Mouse (Mus musculus) gastrocnemius, adult 8-10 months (tissue): ENCODE measurements around the gene Defb20. TPM values are rescaled to one million over a fixed set of nuclear protein-coding genes. Genes with fewer than 3 reads are reported as not detected.
"Not testable (repeated sequence)": the region's sequence is repeated elsewhere in the genome, so short reads cannot be mapped to it uniquely, and the experiment has no call there.

Experiments
- DNase-seq, 2 experiments: peaks; one replicate each; pipeline ENCODE4 v3.0.0; 2022; ENCODE audit warnings: low spot score in 2 of 2
- total RNA-seq, 4 experiments: library from RNA; stranded (reverse); gene quantifications; 2 replicates each; pipeline ENCODE4 v1.2.4; 2022

Defb20 gene
- not detected for total RNA-seq

DNA sequence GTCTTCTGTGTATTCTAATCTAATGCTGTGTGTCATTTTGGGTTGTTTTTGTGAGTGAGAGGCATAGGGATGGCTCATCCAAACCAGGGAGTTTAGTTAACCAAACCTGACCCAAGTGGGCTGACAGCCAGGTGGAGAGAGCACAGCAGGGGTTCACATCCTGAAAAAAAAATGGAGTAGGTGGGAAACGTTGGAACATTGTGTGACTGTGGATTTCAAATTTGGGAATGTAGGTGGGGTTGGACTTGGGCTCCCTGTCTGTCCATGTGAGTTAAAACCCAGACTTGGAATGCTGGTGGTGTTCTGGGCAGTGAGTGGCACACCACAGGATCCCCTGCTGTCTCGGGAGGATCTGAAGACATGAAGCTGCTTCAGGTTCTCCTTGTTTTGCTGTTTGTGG, at the start of gene Defb20:
TSS of gene Defb20 (plus strand) at position 301 of the 400 bp plus-strand sequence.
- no peak for DNase-seq

DNA sequence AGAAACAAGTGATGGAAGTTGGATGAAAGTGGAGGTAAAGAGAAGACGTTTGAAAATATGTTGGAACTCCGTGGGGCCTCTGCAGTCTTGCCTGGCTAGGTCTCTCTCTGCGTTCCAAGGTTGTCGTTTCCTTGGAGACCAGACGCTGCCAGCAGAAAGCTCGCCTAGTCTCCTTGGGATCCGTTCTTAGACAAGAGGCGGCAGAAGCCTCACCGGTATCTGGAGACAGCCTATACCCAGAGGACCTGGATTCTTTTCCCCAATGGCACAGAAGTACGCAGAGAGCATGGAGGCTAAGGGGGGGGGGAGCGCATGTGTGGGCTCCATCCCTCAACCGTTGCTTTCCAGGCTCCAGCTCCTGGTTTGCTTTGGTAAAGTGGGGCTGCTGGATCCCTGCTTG, 49.4 kb upstream of the Defb20 start:
- DNase-seq, result no peak

DNA sequence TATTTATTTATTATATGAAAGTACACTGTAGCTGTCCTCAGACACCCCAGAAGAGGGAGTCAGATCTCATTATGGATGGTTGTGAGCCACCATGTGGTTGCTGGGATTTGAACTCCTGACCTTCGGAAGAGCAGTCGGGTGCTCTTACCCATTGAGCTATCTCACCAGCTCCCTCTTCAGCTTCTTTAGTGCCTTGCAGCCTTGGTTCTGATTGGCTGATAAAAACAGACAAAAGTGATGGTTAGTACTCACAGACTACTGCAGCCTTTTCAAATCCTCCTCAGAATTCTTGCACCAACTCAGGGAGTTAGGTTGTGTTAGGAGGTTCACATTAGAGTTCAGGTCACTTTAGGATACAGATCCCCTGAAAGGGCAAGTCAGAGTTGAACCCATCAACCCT, 48.4 kb upstream of the Defb20 start:
- not testable (repeated sequence) for DNase-seq

DNA sequence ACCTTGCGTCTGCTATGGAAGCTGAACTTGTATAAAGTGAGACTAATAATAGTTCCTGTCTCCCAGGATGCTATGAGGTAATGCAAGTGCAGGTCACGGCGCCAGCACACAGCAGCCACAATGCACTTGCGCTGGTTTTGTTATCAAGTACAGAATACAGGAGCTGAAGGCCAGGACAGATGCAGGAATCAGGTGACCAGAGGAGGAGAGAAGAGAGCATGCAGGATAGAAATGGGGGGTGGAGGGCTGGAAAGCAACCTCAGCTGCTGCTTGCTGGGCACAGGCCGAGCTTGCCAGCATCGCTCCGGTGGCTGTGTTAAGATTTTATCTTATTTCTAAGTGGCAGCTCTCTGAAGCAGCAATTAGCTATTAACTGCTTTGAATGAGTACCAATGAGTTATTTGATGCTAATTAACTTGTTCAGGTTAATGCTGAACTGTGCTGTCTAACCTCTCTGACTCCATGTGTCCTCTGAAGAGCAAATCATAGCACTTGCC, 40.4 kb upstream of the Defb20 start:
- no peak for DNase-seq

DNA sequence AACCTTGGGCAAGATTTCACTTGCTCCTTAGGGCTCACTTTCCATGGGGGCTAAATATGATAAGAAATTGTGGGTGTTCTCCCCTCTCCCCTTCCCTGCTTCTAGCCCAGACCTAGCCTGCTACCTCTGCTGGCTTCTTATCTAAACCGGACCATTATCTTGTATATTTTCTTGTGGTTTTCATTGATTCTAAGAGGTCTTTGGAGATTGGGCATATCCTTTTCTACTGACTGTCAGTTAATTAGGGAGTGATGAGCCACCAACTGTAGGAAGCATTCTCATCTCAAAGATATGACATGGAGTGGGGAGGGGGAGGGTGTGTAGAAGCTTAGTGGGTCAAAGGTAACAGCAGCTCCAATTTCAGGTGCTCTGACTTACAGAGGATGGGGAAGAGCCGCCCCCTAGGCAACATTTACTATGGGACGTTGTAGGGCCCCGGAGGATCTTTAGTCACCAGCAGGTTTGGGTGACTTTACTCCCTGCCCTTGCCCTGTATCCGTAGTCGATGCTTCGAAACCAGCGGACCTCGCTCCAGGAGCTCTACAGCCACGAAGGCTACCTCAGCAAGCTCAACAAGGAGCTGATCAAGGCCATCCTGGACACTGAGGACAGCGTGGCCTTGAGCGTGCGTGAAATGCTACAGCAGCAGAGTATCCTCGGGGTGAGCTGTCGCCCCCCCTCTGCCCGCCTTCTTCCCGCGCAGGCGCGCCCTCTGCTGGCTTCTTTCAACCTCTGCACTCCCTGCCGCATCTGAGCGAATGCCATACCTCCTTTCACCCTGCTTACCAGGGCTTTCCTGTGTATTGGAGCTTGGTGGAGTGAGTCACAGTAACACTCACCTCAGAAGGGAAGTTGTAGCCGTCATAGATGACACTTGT, 39.6 kb upstream of the Defb20 start:
- DNase-seq, result peak; percentile 41 to 45

DNA sequence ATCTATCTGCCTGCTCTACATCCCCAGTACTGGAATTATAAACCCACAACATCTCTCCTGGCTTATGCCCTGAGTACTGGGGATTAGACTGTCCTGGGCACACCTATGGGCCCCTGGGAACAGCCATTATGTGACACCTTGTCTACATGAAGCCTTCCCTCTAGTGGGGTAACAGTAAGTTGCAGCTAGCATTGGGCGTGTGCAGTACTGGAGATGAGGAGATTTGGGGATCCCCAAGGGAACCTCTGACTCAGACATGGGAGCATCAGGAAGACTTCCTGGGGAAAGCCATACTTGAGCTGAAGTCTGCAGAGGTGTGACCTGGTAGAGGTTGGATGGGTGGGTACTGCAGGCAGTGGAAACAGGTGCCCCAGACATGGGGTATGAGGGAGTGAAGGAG, 37.9 kb upstream of the Defb20 start:
- no peak for DNase-seq

DNA sequence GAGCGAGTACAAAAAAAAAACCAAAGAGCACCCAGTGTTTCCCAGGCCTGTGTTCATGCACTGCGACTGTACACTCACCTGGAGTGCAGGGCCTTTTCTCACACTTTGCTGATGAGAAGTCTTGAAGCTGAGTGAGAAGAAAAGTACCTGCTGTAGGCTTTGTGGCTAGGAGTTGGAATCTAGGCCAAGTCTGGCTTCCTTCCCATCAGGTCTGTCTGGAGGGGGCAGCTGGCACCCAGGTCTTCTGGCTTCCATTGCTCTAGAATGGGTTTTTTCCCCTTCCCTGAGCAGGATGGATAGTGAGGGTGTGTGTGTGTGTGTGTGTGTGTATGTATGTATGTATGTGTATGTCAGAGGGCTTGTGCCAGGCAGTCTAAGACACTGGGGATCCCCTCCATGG, 37.0 kb upstream of the Defb20 start:
- no peak for DNase-seq

DNA sequence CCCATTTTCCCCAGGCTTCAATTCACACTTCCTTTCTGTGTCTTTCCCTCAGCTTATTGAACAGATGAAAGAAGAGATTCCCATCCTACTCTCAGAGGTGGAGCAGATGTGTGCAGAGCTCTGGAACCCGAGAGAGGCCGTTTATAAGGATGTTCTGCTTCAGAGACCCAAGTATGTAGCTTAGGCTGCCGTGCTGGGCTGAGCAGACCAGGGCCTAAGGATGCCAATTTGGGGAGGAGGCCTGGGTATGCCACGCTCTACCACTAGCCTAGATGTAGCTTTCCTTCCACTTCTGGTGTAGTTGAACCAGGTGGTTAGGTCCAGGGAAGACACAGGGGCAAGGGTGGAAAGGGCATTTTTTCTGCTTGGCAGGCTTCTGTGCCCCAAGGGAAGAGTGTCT, 34.5 kb upstream of the Defb20 start:
- DNase-seq, result no peak

DNA sequence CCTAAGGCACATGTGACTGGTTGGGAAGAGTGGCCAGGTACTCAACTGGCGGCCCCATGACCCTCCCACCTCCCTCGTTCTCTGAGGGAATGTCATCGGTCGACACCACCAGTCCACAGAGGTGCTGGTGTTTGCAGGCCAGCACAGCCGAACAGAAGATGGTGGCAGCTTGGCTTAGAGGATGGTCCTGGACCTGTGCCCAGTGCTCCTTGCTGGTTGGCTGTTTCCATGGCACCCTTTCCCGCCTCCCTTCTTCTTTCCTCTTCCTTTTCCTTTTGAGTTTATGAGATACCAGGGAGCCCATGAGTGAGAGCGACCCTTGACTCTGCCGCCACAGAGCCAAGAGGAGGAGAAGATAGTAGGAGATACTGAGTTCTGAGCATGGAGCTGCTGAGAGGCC, 33.6 kb upstream of the Defb20 start:
- DNase-seq, result no peak

DNA sequence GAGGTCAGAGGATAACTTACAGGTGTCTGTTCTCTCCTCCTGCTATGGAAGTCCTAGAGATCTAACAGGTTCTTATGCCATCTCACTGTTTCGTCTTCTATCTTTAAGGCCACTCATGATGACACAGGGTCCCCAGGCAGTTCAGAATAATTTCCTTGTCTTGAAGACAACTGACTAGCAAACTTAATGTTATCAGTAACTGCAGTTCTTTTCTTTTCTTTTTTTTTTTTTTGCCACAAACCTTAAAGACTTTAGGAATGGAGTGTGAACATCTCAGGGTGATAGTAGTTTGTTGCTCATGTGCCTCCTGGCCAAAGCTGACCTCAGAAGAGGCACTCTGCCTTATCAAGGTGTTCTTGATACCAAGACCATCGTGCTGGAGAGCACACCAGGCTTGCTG, 30.2 kb upstream of the Defb20 start:
- DNase-seq, result no peak

DNA sequence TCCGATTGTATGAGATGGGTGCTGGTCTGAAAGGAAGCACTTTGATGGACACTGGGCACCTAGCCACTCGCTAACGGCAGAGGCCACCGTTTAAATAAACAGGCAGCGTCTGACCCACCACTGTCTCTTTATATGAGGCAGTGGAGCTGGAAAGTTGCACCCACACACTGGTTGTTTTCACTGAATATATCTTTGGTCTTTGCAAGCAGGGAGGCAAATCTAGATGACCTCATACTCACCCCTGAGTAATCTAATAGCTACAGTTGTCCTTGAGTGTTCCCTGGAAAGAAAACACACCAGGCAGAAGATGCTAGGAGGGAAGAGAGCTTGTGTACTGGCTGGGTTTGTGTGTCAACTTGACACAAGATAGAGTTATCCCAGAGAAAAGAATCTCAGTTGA, 29.4 kb upstream of the Defb20 start:
- DNase-seq, result no peak

DNA sequence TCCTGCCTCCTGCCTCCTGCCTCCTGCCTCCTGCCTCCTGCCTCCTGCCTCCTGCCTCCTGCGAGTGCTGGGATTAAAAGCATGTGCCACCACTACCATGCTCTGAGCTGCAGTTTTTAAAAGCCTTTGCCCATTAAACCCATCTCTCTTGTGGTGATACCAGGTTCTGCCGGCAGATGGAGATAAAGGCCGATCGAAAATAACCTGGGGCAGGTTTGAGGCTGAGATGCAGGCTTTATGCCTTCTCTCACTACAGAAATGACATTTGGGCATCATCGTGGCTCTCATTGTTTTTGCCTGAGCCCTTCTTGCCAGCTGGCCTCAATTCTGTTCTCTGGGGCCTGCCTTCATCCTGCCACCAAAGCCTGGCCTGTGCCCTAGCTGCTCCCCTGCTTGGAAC, 26.6 kb upstream of the Defb20 start:
- DNase-seq, result peak in 1 of 2 experiments; percentile 13

DNA sequence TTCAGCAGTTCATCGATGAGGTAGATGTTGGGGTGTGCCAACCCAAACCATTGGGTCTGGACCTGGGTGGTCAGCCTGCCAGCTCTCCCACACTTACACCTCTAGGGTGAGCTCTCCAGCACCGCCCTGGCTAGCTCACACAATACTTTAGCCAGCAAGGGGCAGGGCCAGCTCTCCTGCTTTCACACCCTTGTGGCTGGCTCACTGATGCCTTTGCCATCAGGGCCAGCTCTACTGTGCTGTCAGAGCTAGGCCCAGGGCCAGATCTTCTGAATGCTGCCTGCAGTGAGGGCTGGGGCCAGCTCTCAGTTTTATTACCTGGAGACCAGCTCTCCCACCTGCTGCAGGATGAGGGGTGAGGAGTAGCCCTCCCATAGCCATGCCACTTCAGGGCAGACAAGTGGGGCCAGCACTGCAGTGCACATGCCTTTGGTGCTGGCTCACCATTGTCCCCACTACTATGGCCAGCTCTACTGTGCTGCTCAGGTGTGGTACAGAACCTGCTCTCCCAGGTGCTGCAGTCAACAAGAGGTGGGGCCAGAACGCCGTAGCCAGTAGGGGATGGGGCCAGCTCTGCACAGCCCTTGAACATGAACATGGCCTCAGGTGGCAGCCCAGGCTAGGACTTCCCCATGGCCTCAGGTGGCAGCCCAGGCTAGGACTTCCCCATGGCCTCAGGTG, 24.6 kb upstream of the Defb20 start:
- DNase-seq, result peak in 1 of 2 experiments; percentile 43

DNA sequence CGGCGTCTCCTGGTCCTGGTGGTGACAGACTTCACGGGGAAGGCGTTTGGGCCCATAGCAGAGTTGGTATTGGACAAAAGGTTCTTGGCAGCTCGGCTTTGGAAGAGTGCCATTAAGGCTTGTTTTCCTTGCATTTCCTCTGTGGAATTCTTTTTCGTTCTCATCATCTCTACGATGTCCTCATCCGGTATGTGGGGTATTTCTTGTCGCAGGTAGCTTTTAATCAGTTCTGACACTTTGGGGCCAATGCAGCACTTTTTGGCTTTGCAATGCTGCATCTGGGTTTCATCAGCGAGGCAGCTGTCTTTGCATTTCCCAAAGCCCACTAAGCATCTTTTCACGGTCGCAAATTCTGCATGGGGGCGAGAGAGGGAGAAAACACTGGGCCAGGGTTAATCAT, 17.6 kb upstream of the Defb20 start:
- DNase-seq, result no peak

DNA sequence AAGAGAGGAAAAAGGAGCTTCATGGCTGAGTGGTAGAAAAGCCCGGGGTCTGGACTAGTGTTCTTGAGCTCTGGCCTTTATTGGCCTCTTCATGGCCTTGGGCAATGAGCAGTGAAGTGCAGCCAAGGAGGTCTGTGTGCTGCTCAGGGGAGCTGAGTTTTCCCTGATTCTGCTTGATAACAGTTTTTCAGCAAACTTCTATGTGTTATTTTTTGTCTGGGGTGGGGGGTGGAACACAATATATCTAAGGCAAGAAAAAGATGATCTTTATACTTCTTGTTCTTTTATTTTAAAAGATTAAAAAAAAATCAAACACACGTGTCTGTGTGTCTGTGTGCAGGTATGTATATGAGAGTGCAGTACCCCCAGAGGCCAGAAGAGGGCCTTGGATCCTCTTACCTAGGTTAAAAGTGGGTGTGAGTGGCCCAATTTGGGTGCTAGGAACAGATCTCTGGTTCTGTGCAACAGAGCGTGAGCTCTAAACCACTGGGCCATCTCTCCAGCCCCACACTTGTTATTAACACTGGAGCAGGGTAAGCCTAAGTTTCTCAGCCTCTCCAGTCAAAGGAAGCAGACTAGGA, 12.2 kb upstream of the Defb20 start, which contains the start of gene Defb23:
TSS of gene Defb23 (minus strand) at position 51 of the 581 bp plus-strand sequence.
- DNase-seq, result no peak

DNA sequence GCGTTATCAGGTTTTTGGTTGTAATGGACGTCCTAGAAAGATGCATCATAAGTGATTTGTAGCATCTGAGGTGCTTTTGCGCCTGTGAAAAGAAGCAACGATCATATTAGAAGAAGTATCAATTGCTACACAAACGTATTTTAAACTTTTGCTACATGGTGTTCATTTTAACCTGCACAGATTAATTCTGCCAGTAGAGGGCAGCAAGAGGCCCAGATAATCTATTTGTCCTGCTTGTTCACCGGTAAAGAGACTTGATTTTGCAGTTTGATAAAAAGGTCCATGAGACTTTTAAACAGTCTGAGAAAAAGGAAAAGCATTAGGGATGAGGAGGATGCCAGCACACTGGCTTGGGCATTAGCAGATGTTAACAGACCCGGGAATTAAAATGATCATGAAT, 5.9 kb upstream of the Defb20 start:
- DNase-seq, result no peak

DNA sequence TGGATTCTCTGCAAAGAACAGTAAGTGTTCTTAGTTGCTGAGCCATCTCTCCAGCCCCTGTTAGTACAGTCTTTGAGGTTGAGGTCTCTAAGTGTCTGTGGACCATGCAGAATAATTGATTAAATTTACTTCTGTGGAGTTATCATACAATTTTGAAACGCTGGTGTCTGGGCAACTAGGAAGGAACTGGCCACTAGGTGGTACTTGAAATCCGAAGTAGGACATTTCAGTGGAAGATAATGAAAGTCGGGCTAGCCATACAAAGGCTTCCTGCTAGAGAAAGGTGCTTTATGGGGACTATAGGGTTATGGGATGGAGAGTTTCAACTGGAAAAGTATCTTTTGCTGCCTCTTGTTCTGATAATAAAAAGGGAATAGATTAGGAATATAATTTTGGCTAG, 4.4 kb upstream of the Defb20 start:
- no peak for DNase-seq

DNA sequence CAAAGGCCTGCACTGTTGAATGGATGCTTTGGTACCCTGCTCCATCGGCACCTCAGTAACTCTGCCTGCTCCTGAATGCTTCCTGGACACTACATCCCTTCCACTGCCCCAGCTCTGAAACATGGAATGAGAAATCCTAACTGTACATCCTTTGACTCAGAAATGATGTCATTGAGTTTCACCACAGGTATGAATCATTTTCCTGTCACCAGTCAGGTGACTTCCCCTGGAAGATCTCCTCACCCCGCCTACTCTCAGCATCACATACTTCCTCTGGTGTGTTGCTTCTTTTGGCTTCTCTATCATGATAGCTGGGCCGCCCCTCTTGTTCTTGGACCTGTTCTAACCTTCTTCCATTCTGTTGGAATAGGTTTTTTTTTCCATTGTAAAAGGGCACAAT, 4.0 kb downstream of the Defb20 start:
- no peak for DNase-seq

DNA sequence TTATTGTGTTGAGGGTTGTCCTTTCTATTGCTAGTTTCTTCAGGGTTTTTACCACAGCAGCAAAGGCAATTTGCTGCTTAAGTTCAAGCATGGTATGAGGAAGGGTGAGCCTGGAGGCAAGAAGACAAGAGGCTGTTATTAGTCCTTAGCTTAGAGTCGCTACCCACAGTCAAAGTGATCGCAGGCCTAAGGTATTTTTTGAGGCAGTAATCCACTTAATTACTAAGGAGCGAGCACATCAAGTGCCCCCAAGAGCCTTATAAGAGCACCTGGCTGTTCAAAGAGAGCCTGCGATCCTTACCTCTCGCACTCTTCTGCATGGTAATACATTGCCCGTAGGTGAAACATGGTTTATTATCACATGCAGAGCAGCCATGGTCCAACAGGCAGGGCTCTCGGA, 4.9 kb downstream of the Defb20 start:
- DNase-seq, result no peak

DNA sequence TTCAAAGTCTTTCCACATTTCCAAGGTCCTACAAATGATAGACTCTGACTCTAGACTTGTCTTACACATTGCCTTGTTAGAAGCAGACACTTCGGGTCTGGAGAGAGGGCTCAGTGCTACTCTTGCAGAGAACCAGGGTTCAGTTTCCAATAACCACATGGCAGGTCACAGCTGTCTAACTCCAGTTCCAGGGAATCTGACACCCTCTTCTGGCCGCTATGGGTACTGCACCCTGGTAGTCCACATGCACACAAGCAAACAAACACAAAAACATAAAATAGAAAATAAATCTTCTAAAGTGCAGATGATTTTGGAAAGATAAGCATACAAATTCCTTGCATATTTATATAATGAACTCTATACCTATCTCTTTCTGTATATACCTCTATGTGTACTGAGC, 10.2 kb downstream of the Defb20 start:
- no peak for DNase-seq

DNA sequence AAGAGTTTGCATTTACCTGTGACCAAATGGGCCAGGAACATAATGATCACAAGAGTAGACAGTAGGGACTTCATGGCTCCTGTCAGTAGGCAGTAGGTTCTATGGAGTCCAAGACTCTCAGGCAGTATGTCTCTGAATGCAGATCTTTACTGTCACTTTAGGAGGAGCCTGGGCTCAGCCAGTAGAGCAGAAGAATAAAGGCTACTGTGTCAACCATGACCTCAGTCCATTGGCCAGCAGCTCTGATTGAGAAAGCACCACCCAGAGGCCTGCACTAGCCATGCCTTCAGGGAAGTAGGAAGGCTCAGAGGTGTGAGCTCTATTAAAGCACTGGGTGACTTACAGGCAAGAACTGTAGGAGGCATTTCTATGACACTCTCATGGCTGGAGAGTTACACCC, 13.2 kb downstream of the Defb20 start, which contains the start of gene Defb22:
TSS of gene Defb22 (minus strand) at position 101 of the 400 bp plus-strand sequence.
- DNase-seq, result no peak

DNA sequence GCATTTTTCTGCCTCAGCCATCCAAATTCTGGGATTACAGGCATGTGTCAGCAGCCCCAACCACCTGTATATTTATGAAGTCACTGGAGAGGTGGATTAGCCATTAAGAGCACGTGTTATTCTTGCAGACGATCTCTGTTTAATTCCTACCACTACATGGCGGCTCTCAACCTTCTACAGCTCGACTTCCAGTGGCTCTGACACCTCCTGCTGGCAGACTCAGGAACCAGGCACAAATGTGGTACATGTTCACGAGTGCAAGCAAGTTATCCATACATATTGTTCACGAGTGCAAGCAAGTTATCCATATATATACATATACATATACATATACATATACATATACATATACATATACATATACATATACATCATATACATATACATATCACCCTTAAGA, 16.3 kb downstream of the Defb20 start:
- DNase-seq, result no peak
